Mouse (Mus musculus) heart, adult 2 months (tissue): ENCODE data around the gene Sall2. TPM values are rescaled to one million over a fixed set of nuclear protein-coding genes. Genes with fewer than 3 reads are reported as not detected.

Experiments used
- DNase-seq, 2 experiments: peaks; one replicate each; pipeline ENCODE4 v3.0.0; 2021
- H3K27ac ChIP-seq: fragments of 200-600 bp; 2 replicates; pipeline ENCODE4 v1.8.1; 2022
- H3K27me3 ChIP-seq: fragments of 200-500 bp; 2 replicates; pipeline ENCODE4 v1.6.1; 2012; ENCODE audit warnings: mild to moderate bottlenecking, low read length, inconsistent platforms, mixed read lengths; ENCODE audit not compliant: control insufficient read depth, insufficient read depth
- H3K36me3 ChIP-seq: fragments of 200-500 bp; 2 replicates; pipeline ENCODE4 v1.6.1; 2012; ENCODE audit warnings: low read length, inconsistent platforms; ENCODE audit not compliant: control insufficient read depth, insufficient read depth
- H3K4me1 ChIP-seq: fragments of 200-500 bp; 2 replicates; pipeline ENCODE4 v1.6.1; 2011; ENCODE audit warnings: low read length; ENCODE audit not compliant: control insufficient read depth, insufficient read depth
- H3K4me3 ChIP-seq: fragments of 200-600 bp; 2 replicates; pipeline ENCODE4 v1.8.1; 2022
- H3K79me2 ChIP-seq: fragments of 200-500 bp; replicated peaks from 2 replicates; pipeline ENCODE4 v1.6.1; 2012; ENCODE audit warnings: mild to moderate bottlenecking, inconsistent platforms, low read length, moderate library complexity, mixed read lengths; ENCODE audit not compliant: control insufficient read depth, insufficient read depth
- H3K9ac ChIP-seq: fragments of 200-500 bp; 2 replicates; pipeline ENCODE4 v1.6.1; 2012; ENCODE audit warnings: low read depth, mild to moderate bottlenecking, control low read depth, inconsistent platforms, low read length, mixed read lengths
- CTCF ChIP-seq: fragments of 200-600 bp; IDR thresholded peaks from 2 replicates; pipeline ENCODE4 v1.8.1; 2022; ENCODE audit warnings: antibody characterized with exemption, mild to moderate bottlenecking, moderate library complexity
- EP300 ChIP-seq: fragments of 200-500 bp; IDR thresholded peaks from 2 replicates; pipeline ENCODE4 v1.6.1; 2011; ENCODE audit warnings: low read depth, low read length, control low read depth; ENCODE audit not compliant: insufficient read depth
- POLR2A ChIP-seq: fragments of 200-500 bp; IDR thresholded peaks from 2 replicates; pipeline ENCODE4 v1.6.1; 2011; ENCODE audit warnings: mild to moderate bottlenecking, low read depth, low read length, control low read depth; ENCODE audit not compliant: insufficient read depth
- WGBS: fragments of 180-500 bp; shearing (Covaris S2); methylation state at CpG from one replicate; pipeline ENCODE4 v1.1.7; 2018; 5-methylcytosine and 5-hydroxymethylcytosine counted together
- intact Hi-C: fragments of 180-260 bp; cut with DNase I; formaldehyde crosslinking; loops from one replicate; pipeline ENCODE4 v1.15.1; 2025
- long read RNA-seq: library from polyadenylated mRNA; stranded (forward); transcript quantifications from one replicate; pipeline ENCODE4 v2.0.0, GENCODE M21; 2021
- polyA plus RNA-seq: library from polyadenylated mRNA; depleted of rRNA; stranded (reverse); fragments of >200 nt; gene quantifications from 2 replicates; pipeline ENCODE4 v1.2.3, GENCODE M21; 2012; rRNA removed
- total RNA-seq, 2 experiments: library from RNA; stranded (reverse); gene quantifications; 2 replicates each; pipeline ENCODE4 v1.2.3; 2021

Sall2 gene
- 1 to 10 TPM in 1 of 2 experiments, under 1 TPM in 1; 0.98 to 2.0 TPM for total RNA-seq
- polyA plus RNA-seq = 1.6 and 2.3 TPM in 2 replicates
- long read RNA-seq, partial matches to known transcripts = 0 of 2 reads
- long read RNA-seq, other reads (novel, unspliced or antisense) = 2 of 2 reads

GRCm38 (mm10) chr14:52327910-52328812, at the start of gene Sall2:
Gene Sall2 (minus strand): TSS chr14:52328762.
- Histone ChIP-seq H3K9ac (no peak within 1 kb of the TSS), H3K36me3 (no peaks in the 10 kb centered on the region), H3K4me1 (no peaks in the 10 kb centered on the region), H3K79me2 (no peaks in the 10 kb centered on the region), H3K27me3 (peaks cover 5% of the 10 kb centered on the region), H3K4me3 (no peak within 1 kb of the TSS), H3K27ac (no peak within 1 kb of the TSS)
- WGBS = 4% methylated on average over 26 of the region's 26 CpGs
- TF ChIP-seq EP300 (no peak), CTCF (no peak), POLR2A (no peak)
- no peak for DNase-seq
- intact Hi-C loops = no loop called here

- Histone ChIP-seq H3K27ac (no peak overlapping the region), H3K4me1 (no peaks in the 10 kb centered on the region), H3K79me2 (no peaks in the 10 kb centered on the region), H3K9ac (no peak overlapping the region), H3K36me3 (no peaks in the 10 kb centered on the region), H3K4me3 (no peak overlapping the region), H3K27me3 (no peaks in the 10 kb centered on the region)
- DNase-seq = no peak
- 73% methylated on average over 3 of the region's 3 CpGs for WGBS
- intact Hi-C loops = no loop called here
- TF ChIP-seq EP300 (no peak), POLR2A (no peak), CTCF (no peak)
Measured at GRCm38 (mm10) chr14:52368741-52369140, 40.2 kb upstream of the Sall2 start.

- H3K9ac ChIP-seq = no peak within 1 kb of the TSS
- intact Hi-C loops = no loop called here
- no peaks in the 10 kb centered on the region for H3K79me2 ChIP-seq
- H3K4me3 ChIP-seq = no peak within 1 kb of the TSS
- DNase-seq = no peak
- no peaks in the 10 kb centered on the region for H3K36me3 ChIP-seq
- H3K4me1 ChIP-seq = no peaks in the 10 kb centered on the region
- TF ChIP-seq EP300 (no peak), POLR2A (no peak), CTCF (no peak)
- H3K27ac ChIP-seq = no peak within 1 kb of the TSS
- no peaks in the 10 kb centered on the region; the same call in 1 of the 2 replicates for H3K27me3 ChIP-seq
- 44% methylated on average over 4 of the region's 4 CpGs for WGBS
Measured at GRCm38 (mm10) chr14:52356308-52356707, 27.7 kb upstream of the Sall2 start, which contains the start of gene Olfr1513. Gene Olfr1513 (minus strand): TSS chr14:52356408.

GRCm38 (mm10) chr14:52339512-52339852, 10.9 kb upstream of the Sall2 start:
- DNase-seq = no peak
- H3K36me3 ChIP-seq = no peaks in the 10 kb centered on the region
- intact Hi-C loops = loop anchor here (2.0 to 5.0 kb wide), 3 partner anchors 45 to 215 kb away; no protein-coding TSS in a partner anchor
- H3K27ac ChIP-seq = no peak overlapping the region
- no peak overlapping the region for H3K4me3 ChIP-seq
- no peaks in the 10 kb centered on the region for H3K4me1 ChIP-seq
- no peaks in the 10 kb centered on the region for H3K27me3 ChIP-seq
- H3K9ac ChIP-seq = no peak overlapping the region
- no peaks in the 10 kb centered on the region for H3K79me2 ChIP-seq
- TF ChIP-seq EP300 (no peak), POLR2A (no peak), CTCF (no peak)
- 72% methylated on average over 6 of the region's 6 CpGs for WGBS

GRCm38 (mm10) chr14:52338751-52339511, 10.4 kb upstream of the Sall2 start:
- H3K79me2 ChIP-seq = no peaks in the 10 kb centered on the region
- H3K4me3 ChIP-seq = no peak overlapping the region
- no peak overlapping the region for H3K9ac ChIP-seq
- no peaks in the 10 kb centered on the region for H3K27me3 ChIP-seq
- intact Hi-C loops = loop anchor here (2.0 to 5.0 kb wide), 3 partner anchors 44 to 214 kb away; no protein-coding TSS in a partner anchor
- WGBS = 26% methylated on average over 21 of the region's 21 CpGs
- H3K4me1 ChIP-seq = no peaks in the 10 kb centered on the region
- no peaks in the 10 kb centered on the region for H3K36me3 ChIP-seq
- TF ChIP-seq POLR2A = no peak
- TF ChIP-seq CTCF = peak; percentile 92
- TF ChIP-seq EP300 = 0 out of 2 replicates have a peak, but pooled peaks have one; percentile 50
- no peak overlapping the region for H3K27ac ChIP-seq
- peak in 1 of 2 experiments; percentile 26 for DNase-seq
